Mouse (Mus musculus) liver, adult 2 months (tissue): ENCODE measurements at regions not wholly inside any gene's neighbourhood (a gene's known extent, or its start where the extent isn't known, plus 50 kb on each side); places are given as distances from the start of the nearest gene placed in this dataset.

Source experiments
- CTCF ChIP-seq: fragments of 200-500 bp; IDR thresholded peaks from 2 replicates; pipeline ENCODE4 v1.5.1; 2011; ENCODE audit warnings: low read depth, low read length, control low read depth
- POLR2A ChIP-seq: fragments of 200-500 bp; IDR thresholded peaks from 2 replicates; pipeline ENCODE4 v1.6.1; 2011; ENCODE audit warnings: low read length, control low read depth; ENCODE audit not compliant: insufficient read depth; ENCODE audit errors: extremely low read depth

GRCm38 (mm10) chr4:8399430-8399829 lies 160.6 kb upstream of the Car8 start:
- TF ChIP-seq CTCF (no peak), POLR2A (no peak)
